Mouse (Mus musculus): ENCODE results near the gene Mre11a.

Mre11a gene

DNA sequence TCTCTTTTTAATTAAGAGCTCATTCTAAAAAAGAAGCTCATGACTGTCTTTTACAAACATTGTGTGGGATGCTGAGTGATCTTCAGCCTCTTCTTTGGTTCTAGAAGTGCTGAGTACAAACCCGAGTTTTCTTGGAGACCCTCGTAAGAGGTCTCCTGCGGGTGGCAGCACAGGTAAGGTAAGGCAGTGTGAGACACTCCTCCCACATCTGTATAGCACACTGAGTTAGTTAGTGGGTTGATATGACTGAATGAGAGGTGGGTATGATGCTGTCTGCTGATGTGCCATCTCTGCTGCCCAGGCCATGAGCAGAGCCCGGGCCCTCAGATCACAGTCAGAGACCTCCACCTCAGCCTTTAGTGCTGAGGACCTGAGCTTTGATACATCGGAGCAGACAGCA lies 40.4 kb downstream of the Mre11a start:
- DNase-seq, result no peak

DNA sequence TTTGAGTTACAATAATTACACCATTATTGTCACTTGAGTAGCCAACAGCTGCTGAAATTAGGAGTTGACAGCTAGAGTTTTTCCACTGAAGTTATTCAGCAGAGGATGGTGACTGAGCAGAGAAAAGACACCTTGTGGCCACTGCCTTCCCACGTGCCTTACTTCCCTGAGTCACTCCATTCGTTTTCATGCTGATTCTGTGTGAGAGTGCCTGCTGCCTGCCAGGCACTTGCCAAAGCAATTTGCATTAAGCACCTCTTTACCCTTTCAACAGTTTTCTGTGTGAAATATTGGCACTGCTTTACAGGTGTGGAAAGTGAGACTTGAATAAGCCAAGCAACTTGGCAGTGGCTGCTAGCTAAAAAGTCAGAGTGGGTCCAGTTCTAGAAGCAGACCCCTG lies 43.4 kb downstream of the Mre11a start:
- DNase-seq, result no peak

DNA sequence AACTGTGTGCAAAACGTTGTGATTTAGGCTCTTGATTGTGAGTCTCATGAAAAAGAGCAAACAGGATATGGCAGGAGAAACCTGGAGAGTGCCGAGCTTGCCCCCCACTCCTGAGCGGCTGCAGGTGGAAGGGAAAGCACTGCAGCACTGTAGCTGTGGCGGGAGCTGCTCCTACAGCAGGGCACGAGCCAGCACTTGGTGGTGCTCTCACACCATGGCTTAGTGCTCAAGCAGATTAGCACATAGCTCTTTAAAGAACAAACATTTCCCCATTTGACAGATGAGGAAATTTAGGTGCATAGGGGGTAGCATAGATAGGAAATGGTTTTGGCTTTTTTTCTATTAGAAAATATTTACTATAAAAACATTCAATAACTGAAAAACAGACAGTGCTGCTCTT lies 47.6 kb downstream of the Mre11a start:
- DNase-seq, result no peak

GRCm38 (mm10) chr9:14835335-14836075 lies 51.1 kb downstream of the Mre11a start:
- no peak for DNase-seq

DNA sequence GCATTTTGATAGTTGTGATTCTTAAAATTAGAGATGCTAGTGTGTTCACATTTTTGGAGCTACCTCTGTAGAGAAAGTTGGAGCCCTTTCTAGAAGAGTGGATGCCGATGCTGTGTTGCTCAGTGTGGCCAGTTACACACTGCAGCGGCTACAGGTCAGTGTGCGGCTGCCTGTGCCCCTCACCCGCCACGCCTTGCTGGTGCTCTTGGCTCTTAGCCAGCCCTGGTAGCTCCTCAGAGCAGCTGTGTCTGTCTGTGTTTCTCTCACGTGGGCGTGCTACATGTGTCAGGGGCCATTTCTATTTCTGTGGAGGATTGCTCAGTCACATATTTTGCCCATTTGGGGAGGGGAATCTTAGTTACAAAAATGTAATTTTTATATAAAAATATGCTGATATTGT lies 55.1 kb downstream of the Mre11a start:
- peak in 1 of 2 experiments; percentile 28 for DNase-seq

DNA sequence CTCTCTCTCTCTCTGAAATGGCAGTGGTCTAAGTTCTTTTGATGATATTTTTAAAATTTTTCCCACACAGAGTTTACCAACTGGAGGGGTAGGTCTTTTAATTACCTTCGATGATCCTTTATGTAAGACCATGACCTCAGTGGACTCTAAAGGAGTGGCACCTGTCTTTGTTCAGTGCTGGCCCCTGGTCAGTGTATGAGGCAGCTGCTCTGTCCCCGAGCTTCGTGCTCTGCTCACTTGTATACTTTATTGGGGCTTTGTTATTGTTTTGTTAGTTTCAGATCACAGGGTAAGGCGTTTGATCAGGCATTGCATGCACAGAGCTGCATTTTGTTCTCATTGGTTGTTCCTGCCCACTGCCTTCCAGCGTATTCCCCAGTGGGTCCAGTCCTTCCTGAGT lies 55.5 kb downstream of the Mre11a start:
- DNase-seq, result no peak

DNA sequence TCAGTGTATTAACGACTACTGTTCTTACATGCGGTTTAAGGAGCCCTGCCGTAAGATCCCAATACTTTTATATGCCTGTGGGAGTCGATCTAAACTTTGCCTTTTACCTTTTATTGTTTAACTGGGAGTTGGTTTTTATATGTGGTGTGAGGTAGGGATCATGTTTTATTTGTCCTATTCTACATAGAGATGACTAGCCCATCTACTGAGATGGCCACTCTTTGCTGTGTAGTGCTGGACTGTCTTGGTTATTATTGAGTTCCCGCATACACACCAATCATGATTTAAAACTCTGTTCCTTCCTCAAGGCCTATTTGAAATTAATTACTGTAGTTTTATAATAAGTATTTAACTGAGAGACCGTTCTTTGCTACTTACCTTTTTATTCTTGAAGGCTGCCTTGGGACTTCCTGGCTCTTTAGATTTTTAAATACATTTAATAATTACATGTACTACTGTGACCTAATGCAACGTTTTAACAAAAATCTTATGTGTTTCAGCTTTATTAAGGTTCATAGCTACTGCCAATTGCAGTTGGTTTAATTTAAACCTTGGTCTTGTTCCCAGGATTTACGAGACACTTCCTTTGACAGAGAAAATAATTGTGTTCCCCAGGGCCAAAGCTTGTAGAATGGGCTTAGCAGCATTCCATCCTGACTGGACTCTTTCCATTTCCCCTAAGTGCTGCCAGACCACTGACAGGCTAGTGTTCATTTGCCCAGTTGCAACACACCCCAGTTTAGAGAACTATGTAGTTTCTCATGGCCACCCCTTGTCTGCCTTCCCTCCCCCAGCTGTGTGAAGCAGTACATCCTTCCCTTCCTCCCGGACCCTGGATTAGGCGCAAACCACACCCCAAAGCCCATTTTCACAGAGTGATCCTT lies 57.7 kb downstream of the Mre11a start:
- no peak for DNase-seq

- no peak for DNase-seq
Observed at GRCm38 (mm10) chr9:14843311-14843857, 58.9 kb downstream of the Mre11a start.

- DNase-seq, result no peak
Observed at GRCm38 (mm10) chr9:14843901-14844300, 59.4 kb downstream of the Mre11a start.

DNA sequence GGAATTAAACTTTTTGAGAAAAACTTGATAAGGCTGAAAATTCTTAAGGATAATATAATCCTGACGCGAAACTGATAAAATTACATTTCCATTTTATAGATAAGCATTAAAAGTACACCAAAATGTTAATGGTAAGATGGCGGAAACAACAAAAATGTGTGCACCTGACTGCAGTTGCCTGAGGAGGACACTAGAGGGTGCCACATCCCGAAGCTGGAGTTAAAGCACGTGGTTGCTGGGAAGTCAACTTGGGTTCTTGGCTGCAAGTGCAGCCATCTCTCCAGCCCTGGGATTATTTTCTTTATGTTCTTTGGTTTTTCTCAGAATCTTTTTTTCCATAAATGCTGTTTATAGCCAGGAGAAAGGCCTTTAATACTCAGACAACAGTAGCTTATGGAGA lies 62.0 kb downstream of the Mre11a start:
- DNase-seq, result no peak

- DNase-seq, result no peak
Observed at GRCm38 (mm10) chr9:14848267-14848935, 63.9 kb downstream of the Mre11a start.

DNA sequence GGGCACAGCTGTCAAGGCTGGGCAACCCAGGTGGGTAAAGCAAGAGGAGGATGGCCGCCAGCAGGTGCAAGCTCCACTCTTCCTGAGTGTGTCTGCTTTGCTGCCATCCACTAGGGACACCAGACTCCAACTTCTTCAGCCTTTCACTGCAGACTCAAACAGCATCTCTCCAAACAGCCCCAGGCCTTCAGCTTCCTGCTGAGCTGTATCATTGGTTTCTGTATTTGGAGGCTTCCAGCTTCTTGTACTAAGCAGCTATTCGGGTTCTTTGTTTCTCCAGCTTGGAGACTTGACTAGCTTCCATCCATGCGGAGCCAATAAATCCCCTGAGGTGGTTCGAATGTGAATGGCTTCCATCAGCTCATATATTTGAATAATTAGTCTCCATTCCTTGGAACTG lies 70.1 kb downstream of the Mre11a start:
- no peak for DNase-seq

DNA sequence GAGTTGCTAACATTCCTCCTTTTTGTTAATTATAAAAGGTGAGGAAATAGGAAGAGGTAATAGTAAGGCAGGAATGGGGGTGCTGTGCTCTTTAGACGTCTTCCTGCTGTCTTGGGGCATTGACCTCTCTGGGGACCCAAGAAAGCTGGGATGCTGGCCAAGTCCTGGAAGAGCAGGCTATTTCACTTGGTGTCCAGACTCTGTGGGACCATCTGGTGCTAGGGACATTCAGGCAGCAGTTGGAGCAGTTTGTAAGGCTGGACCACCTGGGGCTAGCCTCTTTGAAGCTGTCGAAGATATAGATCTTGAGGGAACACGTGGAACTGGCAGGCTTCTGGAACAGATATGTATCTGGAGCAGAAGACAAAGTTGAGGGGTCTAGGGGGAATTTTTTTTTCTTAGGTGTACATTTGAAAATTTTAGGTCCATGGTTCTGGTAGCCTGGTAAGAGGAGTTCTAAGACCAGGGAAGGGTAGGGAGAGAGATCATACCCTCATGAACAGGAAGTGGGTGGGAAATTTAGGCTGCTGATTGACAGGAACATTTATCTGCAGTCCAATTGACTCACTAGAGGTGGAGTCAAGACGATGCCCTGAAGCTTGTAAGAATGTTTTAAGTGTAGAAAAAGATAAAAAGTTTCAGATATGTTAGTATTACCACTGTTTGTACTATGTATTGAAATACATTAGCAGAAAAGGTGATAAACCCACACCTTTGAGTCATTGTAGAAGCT lies 72.6 kb downstream of the Mre11a start:
- DNase-seq, result peak; percentile 53 to 72

- DNase-seq, result peak in 1 of 2 experiments; percentile 41
Observed at GRCm38 (mm10) chr9:14858170-14858706, 73.8 kb downstream of the Mre11a start.

DNA sequence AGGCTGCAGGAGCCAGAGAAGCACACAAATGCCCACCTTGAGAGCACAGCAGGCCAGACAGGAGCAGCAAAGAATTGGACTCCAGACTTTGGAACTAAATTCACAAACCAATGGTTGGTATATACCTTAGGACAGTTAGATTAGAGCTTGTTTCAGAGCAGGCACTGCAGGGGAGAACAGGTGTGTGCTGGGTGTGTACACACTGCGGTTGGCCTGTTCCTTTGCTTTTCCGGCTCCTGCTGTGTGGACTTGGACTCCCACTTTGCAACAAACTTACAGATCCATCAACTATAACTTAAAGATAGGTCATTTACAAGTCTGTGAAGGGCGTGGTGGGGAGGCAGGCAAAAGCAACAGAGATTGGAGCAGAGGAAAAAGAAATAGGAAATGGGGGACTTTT lies 74.3 kb downstream of the Mre11a start:
- no peak for DNase-seq

DNA sequence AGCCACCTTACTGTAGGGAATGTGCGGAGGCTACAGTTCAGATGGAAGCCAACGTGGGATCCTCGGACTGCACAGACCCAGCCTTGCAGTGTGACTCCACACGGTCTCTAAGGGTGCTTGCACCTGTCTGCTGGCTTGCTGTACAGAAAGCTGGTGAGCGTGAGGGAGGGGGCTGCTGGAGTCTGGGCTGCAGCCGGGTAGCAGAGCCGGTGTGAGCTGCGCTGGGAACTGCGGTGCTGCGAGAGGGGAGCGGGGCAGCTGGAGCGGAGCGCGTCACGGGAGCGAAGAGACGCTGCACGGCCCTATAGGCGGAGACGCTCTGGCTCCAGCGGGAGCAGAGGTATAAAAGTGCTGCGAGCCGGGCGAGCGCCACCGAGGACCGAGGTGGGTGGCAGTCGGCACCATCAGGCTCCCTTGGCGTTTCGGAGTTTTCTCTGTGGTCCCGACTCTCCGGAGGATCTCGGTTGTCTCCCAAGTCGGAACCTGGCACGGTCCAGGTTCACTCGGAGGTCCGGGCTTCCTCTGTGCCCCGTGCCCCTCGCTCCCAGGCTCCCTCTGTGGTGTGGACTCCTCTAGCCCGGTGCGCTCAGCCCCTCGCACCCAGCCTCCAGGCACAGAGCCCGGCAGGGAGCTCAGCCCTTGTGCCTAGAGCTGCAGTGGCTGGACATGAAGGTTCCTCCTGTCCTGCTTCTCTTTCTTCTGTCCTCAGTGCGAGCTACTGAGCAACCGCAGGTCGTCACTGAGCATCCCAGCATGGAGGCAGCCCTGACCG lies 75.6 kb downstream of the Mre11a start, which contains the start of gene Gpr83:
Gene Gpr83 (plus strand): TSS at position 343 of the 772 bp plus-strand sequence.
- peak; percentile 51 to 55 for DNase-seq

DNA sequence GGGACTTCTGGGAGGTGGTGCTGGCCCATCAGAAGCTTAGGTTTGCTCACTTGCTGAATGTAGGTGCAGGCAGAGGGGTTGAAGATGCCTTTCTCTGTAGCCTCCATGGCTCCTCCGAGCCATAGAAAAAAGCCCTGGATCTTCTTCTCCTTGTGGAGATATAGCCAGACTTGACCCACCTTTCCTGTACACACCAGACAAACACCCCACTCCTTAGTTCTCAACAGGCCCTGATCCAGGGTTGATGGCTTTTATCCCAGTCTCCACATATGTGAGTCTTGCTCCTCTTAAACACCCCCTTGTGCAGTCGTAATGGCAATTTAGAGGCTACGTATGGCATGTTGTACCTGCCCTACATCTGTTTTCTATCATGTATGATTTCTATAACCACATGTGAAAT lies 78.7 kb downstream of the Mre11a start:
- DNase-seq, result no peak

DNA sequence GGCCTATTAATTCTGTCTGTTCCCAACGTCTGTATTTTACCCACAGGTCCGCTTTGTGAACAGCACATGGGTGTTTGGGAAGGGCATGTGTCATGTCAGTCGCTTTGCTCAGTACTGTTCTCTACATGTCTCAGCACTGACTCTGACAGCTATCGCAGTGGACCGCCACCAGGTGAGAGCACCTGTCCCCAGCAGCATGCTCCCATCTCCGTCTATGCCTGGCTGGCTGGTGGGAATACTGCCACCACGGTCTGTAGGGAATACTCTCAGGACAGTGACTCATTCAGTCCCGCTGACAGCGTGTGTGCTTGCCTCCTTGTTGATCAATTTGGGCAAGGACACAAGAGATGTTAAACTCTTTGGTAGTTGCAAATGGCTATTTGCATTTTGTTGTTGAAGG lies 80.3 kb downstream of the Mre11a start:
- DNase-seq, result no peak

GRCm38 (mm10) chr9:14866957-14867356 lies 82.5 kb downstream of the Mre11a start:
- peak; percentile 29 to 62 for DNase-seq

DNA sequence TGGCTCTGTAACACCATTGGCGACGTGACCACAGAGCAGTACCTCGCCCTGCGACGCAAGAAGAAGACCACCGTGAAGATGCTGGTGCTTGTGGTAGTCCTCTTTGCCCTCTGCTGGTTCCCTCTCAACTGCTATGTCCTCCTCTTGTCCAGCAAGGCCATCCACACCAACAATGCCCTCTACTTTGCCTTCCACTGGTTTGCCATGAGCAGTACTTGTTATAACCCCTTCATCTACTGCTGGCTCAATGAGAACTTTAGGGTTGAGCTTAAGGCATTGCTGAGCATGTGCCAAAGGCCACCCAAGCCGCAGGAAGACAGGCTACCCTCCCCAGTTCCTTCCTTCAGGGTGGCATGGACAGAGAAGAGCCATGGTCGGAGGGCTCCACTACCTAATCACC lies 83.9 kb downstream of the Mre11a start:
- no peak for DNase-seq

DNA sequence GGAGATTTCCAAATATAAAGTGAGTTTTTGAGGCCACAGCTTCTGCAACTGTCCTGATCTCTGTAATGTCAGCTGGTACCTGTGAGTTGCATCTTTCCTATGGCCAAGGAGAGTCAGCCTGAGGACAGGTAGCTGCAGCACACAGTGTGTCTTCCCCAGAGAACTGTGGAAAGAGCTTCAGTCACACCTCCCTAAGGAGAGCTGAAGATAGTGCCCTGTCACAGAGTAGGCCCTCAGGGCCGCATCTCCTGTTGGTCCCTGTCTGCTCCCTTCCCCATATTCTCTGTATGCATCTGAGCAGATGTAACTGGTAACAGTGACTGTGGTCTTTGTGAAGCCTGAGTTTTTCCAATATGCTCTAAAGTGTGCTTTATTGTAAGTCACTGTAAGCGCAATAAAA lies 85.9 kb downstream of the Mre11a start:
- no peak for DNase-seq
